Mouse (Mus musculus) myocyte (in vitro differentiated cells): ENCODE results near the gene Olfr1364. TPM values are rescaled to one million over a fixed set of nuclear protein-coding genes. Genes with fewer than 3 reads are reported as not detected.

Experiments
- H3K27me3 ChIP-seq: one replicate; pipeline ENCODE4 v1.6.1; 2011; ENCODE audit not compliant: control insufficient read depth, insufficient read depth, insufficient read length
- H3K36me3 ChIP-seq: one replicate; pipeline ENCODE4 v1.6.1; 2011; ENCODE audit not compliant: control insufficient read depth, insufficient read depth
- H3K4me2 ChIP-seq: one replicate; pipeline ENCODE4 v1.6.1; 2011; ENCODE audit warnings: low read depth, control low read depth
- H3K4me3 ChIP-seq: one replicate; pipeline ENCODE4 v1.5.1; 2011; ENCODE audit warnings: mild to moderate bottlenecking, control low read depth, moderate library complexity
- H3K79me2 ChIP-seq: one replicate; pipeline ENCODE4 v1.6.1; 2011; ENCODE audit not compliant: control insufficient read depth, insufficient read depth
- H3ac ChIP-seq: one replicate; pipeline ENCODE4 v1.6.1; 2011; ENCODE audit not compliant: control insufficient read depth, insufficient read length
- CEBPB ChIP-seq: IDR thresholded peaks from 2 replicates; pipeline ENCODE4 v1.6.1; 2011; ENCODE audit warnings: mild to moderate bottlenecking, moderate library complexity; ENCODE audit not compliant: poor library complexity, insufficient read depth, severe bottlenecking
- E2F4 ChIP-seq: IDR thresholded peaks from one replicate; pipeline ENCODE4 v1.6.1; 2011; ENCODE audit warnings: mild to moderate bottlenecking, control low read depth, moderate library complexity; ENCODE audit not compliant: insufficient read depth
- MAX ChIP-seq: IDR thresholded peaks from one replicate; pipeline ENCODE4 v1.6.1; 2011; ENCODE audit warnings: low read depth, mild to moderate bottlenecking, control low read depth
- MYOD1 ChIP-seq, 3 experiments: IDR thresholded peaks; one replicate each; pipeline ENCODE4 v1.6.1; 2011; ENCODE audit warnings: control low read depth in 2 of 3, low read depth in 2 of 3, mild to moderate bottlenecking in 2 of 3, moderate library complexity in 1 of 3; ENCODE audit not compliant: insufficient read length in 2 of 3, control insufficient read depth in 1 of 3
- MYOG ChIP-seq, 3 experiments: IDR thresholded peaks; one replicate each; pipeline ENCODE4 v1.6.1; 2011; ENCODE audit warnings: control low read depth in 2 of 3, low read depth in 2 of 3, mild to moderate bottlenecking in 2 of 3; ENCODE audit not compliant: insufficient read length in 2 of 3, control insufficient read depth in 1 of 3, insufficient read depth in 1 of 3
- POLR2A ChIP-seq: IDR thresholded peaks from one replicate; pipeline ENCODE4 v1.6.1; 2011; ENCODE audit warnings: low read depth, mild to moderate bottlenecking, control low read depth, moderate library complexity; ENCODE audit not compliant: insufficient read length
- POLR2AphosphoS2 ChIP-seq: IDR thresholded peaks from one replicate; pipeline ENCODE4 v1.6.1; 2011; ENCODE audit warnings: low read depth, control low read depth; ENCODE audit not compliant: insufficient read length
- REST ChIP-seq: IDR thresholded peaks from one replicate; pipeline ENCODE4 v1.6.1; 2011; ENCODE audit warnings: mild to moderate bottlenecking, control low read depth, moderate library complexity; ENCODE audit not compliant: insufficient read depth, insufficient read length
- SRF ChIP-seq: IDR thresholded peaks from one replicate; pipeline ENCODE4 v1.6.1; 2011; ENCODE audit warnings: low read depth; ENCODE audit not compliant: control insufficient read depth, insufficient read length
- TCF12 ChIP-seq: IDR thresholded peaks from one replicate; pipeline ENCODE4 v1.6.1; 2011; ENCODE audit warnings: mild to moderate bottlenecking, control low read depth; ENCODE audit not compliant: poor library complexity, insufficient read depth, severe bottlenecking
- TCF3 ChIP-seq: IDR thresholded peaks from one replicate; pipeline ENCODE4 v1.6.1; 2011; ENCODE audit warnings: low read depth, control low read depth; ENCODE audit not compliant: insufficient read length
- USF1 ChIP-seq: IDR thresholded peaks from one replicate; pipeline ENCODE4 v1.6.1; 2011; ENCODE audit warnings: low read depth, mild to moderate bottlenecking, control low read depth, moderate library complexity
- polyA plus RNA-seq: library from polyadenylated mRNA; unstranded; fragments of >200 nt; fragmentation: generic; extraction: Trizol; gene quantifications from one replicate; pipeline ENCODE4 v1.2.1, GENCODE M21; 2012; ENCODE audit warnings: missing spikeins

Olfr1364 gene
- polyA plus RNA-seq = not detected

DNA sequence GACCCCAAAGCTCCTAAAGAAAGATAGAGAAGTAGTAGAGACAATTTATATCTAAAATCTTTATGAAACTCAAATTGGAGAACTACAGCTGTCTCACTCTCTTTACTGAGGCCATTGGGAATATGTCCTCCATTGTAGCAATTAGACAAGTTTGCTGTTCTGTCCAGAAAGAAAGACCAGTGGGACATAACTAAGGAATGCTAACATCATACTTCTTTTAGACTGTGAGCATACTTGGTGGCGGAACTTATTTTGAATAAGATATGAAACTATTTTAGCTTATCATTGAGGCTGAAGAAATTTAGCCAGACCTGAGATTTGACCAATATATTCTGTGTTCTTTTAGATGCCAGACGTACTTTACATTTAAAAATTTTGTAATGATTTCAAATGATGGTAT is at the start of gene Olfr1364:
Gene Olfr1364 (minus strand): TSS at position 101 of the 400 bp plus-strand sequence.
- Histone ChIP-seq H3ac (no peak within 1 kb of the TSS), H3K27me3 (no peaks in the 10 kb centered on the region), H3K79me2 (no peaks in the 10 kb centered on the region), H3K4me3 (no peak within 1 kb of the TSS), H3K36me3 (no peaks in the 10 kb centered on the region), H3K4me2 (no peak within 1 kb of the TSS)
- TF ChIP-seq USF1 (no peak), MYOG (IDR thresholded peaks at IDR 0.05; ENCODE audit: control insufficient read depth in 1 of 3, insufficient read depth in 1 of 3, insufficient read length in 2 of 3, low read depth in 2 of 3) (no peak), POLR2A (no peak), TCF3 (no peak), MAX (no peak), REST (no peak), CEBPB (no peak), MYOD1 (IDR thresholded peaks at IDR 0.05; ENCODE audit: control insufficient read depth in 1 of 3, insufficient read length in 2 of 3, low read depth in 2 of 3) (no peak), POLR2AphosphoS2 (no peak), SRF (no peak), E2F4 (no peak), TCF12 (no peak)

DNA sequence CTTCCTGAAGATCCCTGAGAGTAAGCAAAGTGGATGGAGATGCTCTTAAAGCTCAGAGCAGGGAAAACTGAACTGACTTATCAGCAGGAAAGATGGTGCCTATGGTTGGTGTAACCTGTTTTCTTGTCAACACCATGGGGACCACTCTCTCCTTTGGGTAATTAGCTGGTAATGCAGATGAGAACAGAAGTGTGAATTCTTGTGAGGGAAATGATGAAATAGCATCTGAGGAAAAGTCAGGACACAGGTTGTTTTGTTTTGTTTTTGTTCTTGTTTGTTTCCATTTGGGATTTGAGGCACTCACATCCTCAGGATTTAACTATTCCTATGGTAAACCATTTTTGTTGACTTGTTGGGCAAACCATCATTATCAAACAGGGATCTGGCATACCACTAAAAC is 32.4 kb upstream of the Olfr1364 start, which contains the start of gene Olfr1362:
Gene Olfr1362 (minus strand): TSS at position 101 of the 400 bp plus-strand sequence.
- Histone ChIP-seq H3K4me2 (no peak within 1 kb of the TSS), H3ac (no peak within 1 kb of the TSS), H3K4me3 (no peak within 1 kb of the TSS), H3K79me2 (no peaks in the 10 kb centered on the region), H3K36me3 (no peaks in the 10 kb centered on the region), H3K27me3 (no peaks in the 10 kb centered on the region)
- TF ChIP-seq USF1 (no peak), MYOD1 (IDR thresholded peaks at IDR 0.05; ENCODE audit: control insufficient read depth in 1 of 3, insufficient read length in 2 of 3, low read depth in 2 of 3) (no peak), POLR2AphosphoS2 (no peak), CEBPB (no peak), POLR2A (no peak), TCF12 (no peak), E2F4 (no peak), MYOG (IDR thresholded peaks at IDR 0.05; ENCODE audit: control insufficient read depth in 1 of 3, insufficient read depth in 1 of 3, insufficient read length in 2 of 3, low read depth in 2 of 3) (no peak), TCF3 (no peak), SRF (no peak), REST (no peak), MAX (no peak)

DNA sequence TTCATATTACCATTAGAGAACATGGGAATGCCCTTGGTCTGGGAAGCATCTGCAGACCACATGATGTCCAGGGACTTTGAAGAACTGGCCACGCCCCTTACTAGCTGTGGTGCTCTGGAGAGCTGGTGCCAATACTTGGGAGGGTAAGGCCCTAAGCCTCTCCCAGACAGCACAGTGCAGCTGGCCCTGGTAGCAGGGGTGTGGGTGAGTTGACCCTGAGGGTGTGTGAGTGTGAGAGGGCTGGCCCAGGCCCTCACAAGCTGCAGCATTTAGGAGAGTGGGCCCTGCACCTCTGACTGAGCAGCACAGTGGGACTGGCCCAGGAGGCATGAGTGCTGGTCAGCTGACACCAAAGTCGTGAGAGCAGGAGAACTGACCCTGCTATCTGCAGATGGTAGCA is 10.1 kb upstream of the Olfr1364 start:
- Histone ChIP-seq H3K27me3 (no peaks in the 10 kb centered on the region), H3K79me2 (no peaks in the 10 kb centered on the region), H3K36me3 (no peaks in the 10 kb centered on the region), H3K4me2 (no peak overlapping the region), H3K4me3 (no peak overlapping the region), H3ac (no peak overlapping the region)
- TF ChIP-seq USF1 = no peak
- TF ChIP-seq REST = no peak
- no peak for TF ChIP-seq E2F4
- no peak for TF ChIP-seq MYOG (IDR thresholded peaks at IDR 0.05; ENCODE audit: control insufficient read depth in 1 of 3, insufficient read depth in 1 of 3, insufficient read length in 2 of 3, low read depth in 2 of 3)
- TF ChIP-seq TCF3 = no peak
- no peak for TF ChIP-seq MYOD1 (IDR thresholded peaks at IDR 0.05; ENCODE audit: control insufficient read depth in 1 of 3, insufficient read length in 2 of 3, low read depth in 2 of 3)
- no peak for TF ChIP-seq TCF12
- no peak for TF ChIP-seq POLR2AphosphoS2
- no peak for TF ChIP-seq POLR2A
- no peak for TF ChIP-seq MAX
- no peak for TF ChIP-seq CEBPB
- TF ChIP-seq SRF = no peak

DNA sequence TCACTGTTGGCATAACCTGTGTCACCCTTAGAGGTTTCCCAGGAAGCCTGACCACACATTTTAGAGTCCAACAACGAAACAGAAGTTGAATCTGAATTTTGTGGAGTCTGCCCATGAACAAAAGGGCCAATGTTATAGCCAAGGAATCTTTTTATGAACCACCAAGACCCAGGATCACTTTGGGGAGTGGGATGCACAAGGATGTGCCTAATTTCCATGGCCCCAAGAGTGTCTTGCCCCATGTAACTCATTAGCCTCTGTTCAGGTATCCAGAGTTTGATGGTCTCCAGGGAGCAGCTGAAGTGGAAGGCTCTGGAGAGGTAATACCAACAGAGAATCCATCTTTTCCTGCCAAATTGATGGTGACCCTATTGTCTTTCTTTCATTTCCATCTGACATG is 21.8 kb downstream of the Olfr1364 start, which contains the start of gene Olfr1535:
Gene Olfr1535 (minus strand): TSS at position 101 of the 400 bp plus-strand sequence.
- Histone ChIP-seq H3K27me3 (no peaks in the 10 kb centered on the region), H3K36me3 (no peaks in the 10 kb centered on the region), H3ac (no peak within 1 kb of the TSS), H3K4me2 (no peak within 1 kb of the TSS), H3K79me2 (no peaks in the 10 kb centered on the region), H3K4me3 (no peak within 1 kb of the TSS)
- no peak for TF ChIP-seq TCF12
- no peak for TF ChIP-seq MAX
- no peak for TF ChIP-seq E2F4
- TF ChIP-seq POLR2AphosphoS2 = no peak
- TF ChIP-seq USF1 = no peak
- TF ChIP-seq TCF3 = no peak
- no peak for TF ChIP-seq SRF
- no peak for TF ChIP-seq MYOD1 (IDR thresholded peaks at IDR 0.05; ENCODE audit: control insufficient read depth in 1 of 3, insufficient read length in 2 of 3, low read depth in 2 of 3)
- TF ChIP-seq MYOG (IDR thresholded peaks at IDR 0.05; ENCODE audit: control insufficient read depth in 1 of 3, insufficient read depth in 1 of 3, insufficient read length in 2 of 3, low read depth in 2 of 3) = no peak
- TF ChIP-seq CEBPB = no peak
- no peak for TF ChIP-seq POLR2A
- TF ChIP-seq REST = no peak
